Mouse (Mus musculus): ENCODE data around the gene Ccdc159. TPM values are rescaled to one million over a fixed set of nuclear protein-coding genes. Genes with fewer than 3 reads are reported as not detected.

The Ccdc159 gene
- total RNA-seq, 1 experiment: 1.9 TPM

- in situ Hi-C loops (cut with MboI; ENCODE audit: low sequenced_read_pairs in 2 of 2, unreplicated experiment in 2 of 2): no loop called here
- H3K36me3 ChIP-seq (ENCODE audit: control insufficient read depth, insufficient read depth, low read length, poor library complexity, severe bottlenecking): no peaks in the 10 kb centered on the region
- H3K4me3 ChIP-seq (ENCODE audit: insufficient read depth in 1 of 2, low read depth in 1 of 2, low read length in 2 of 2, poor library complexity in 1 of 2, severe bottlenecking in 1 of 2): no peak overlapping the region
Observed at GRCm38 (mm10) chr9:21968883-21969282, 41.6 kb downstream of the Ccdc159 start.

GRCm38 (mm10) chr9:21969304-21969703 lies 42.0 kb downstream of the Ccdc159 start:
- in situ Hi-C loops (cut with MboI; ENCODE audit: low sequenced_read_pairs in 2 of 2, unreplicated experiment in 2 of 2): no loop called here
- Histone ChIP-seq H3K4me3 (ENCODE audit: insufficient read depth in 1 of 2, low read depth in 1 of 2, low read length in 2 of 2, poor library complexity in 1 of 2, severe bottlenecking in 1 of 2) (no peak overlapping the region), H3K4me1 (ENCODE audit: control insufficient read depth in 2 of 2, insufficient read depth in 2 of 2, low read length in 2 of 2, poor library complexity in 1 of 2) (no peaks in the 10 kb centered on the region), H3K9me3 (ENCODE audit: control insufficient read depth, insufficient read depth, low read depth, low read length) (no peaks in the 10 kb centered on the region), H3K9ac (ENCODE audit: insufficient read depth, low read depth, low read length, poor library complexity, severe bottlenecking) (no peak overlapping the region), H3K27ac (ENCODE audit: insufficient read depth, low read depth, low read length, poor library complexity, severe bottlenecking) (no peak overlapping the region), H3K36me3 (ENCODE audit: control insufficient read depth, insufficient read depth, low read length, poor library complexity, severe bottlenecking) (no peaks in the 10 kb centered on the region)
- no peak for DNase-seq (ENCODE audit: low read depth, low spot score)
- TF ChIP-seq ZC3H11A (IDR thresholded peaks at IDR 0.05; ENCODE audit: borderline replicate concordance, low read depth, low read length) (no peak), ZNF384 (IDR thresholded peaks at IDR 0.05; ENCODE audit: low read depth, low read length) (no peak), HCFC1 (IDR thresholded peaks at IDR 0.05; ENCODE audit: borderline replicate concordance, insufficient read depth, low read length) (no peak), MAFK (IDR thresholded peaks at IDR 0.05; ENCODE audit: insufficient read depth, low read depth, low read length) (no peak), CHD2 (IDR thresholded peaks at IDR 0.05; ENCODE audit: low read depth, low read length) (no peak)

More at GRCm38 (mm10) chr9:21968883-21969282, 41.6 kb downstream of the Ccdc159 start:
- no peak for TF ChIP-seq MAFK (IDR thresholded peaks at IDR 0.05; ENCODE audit: insufficient read depth, low read depth, low read length)
- no peak for TF ChIP-seq ZNF384 (IDR thresholded peaks at IDR 0.05; ENCODE audit: low read depth, low read length)
- TF ChIP-seq HCFC1 (IDR thresholded peaks at IDR 0.05; ENCODE audit: borderline replicate concordance, insufficient read depth, low read length): no peak
- TF ChIP-seq CHD2 (IDR thresholded peaks at IDR 0.05; ENCODE audit: low read depth, low read length): no peak
- TF ChIP-seq ZC3H11A (IDR thresholded peaks at IDR 0.05; ENCODE audit: borderline replicate concordance, low read depth, low read length): no peak
- DNase-seq (ENCODE audit: low read depth, low spot score): no peak
- Histone ChIP-seq H3K9ac (ENCODE audit: insufficient read depth, low read depth, low read length, poor library complexity, severe bottlenecking) (no peak overlapping the region), H3K27ac (ENCODE audit: insufficient read depth, low read depth, low read length, poor library complexity, severe bottlenecking) (no peak overlapping the region), H3K9me3 (ENCODE audit: control insufficient read depth, insufficient read depth, low read depth, low read length) (no peaks in the 10 kb centered on the region), H3K4me1 (ENCODE audit: control insufficient read depth in 2 of 2, insufficient read depth in 2 of 2, low read length in 2 of 2, poor library complexity in 1 of 2) (no peaks in the 10 kb centered on the region)

- Histone ChIP-seq H3K9ac (ENCODE audit: insufficient read depth, low read depth, low read length, poor library complexity, severe bottlenecking) (no peak overlapping the region), H3K4me3 (ENCODE audit: insufficient read depth in 1 of 2, low read depth in 1 of 2, low read length in 2 of 2, poor library complexity in 1 of 2, severe bottlenecking in 1 of 2) (no peak overlapping the region), H3K27ac (ENCODE audit: insufficient read depth, low read depth, low read length, poor library complexity, severe bottlenecking) (no peak overlapping the region), H3K36me3 (ENCODE audit: control insufficient read depth, insufficient read depth, low read length, poor library complexity, severe bottlenecking) (no peaks in the 10 kb centered on the region), H3K4me1 (ENCODE audit: control insufficient read depth in 2 of 2, insufficient read depth in 2 of 2, low read length in 2 of 2, poor library complexity in 1 of 2) (peaks cover 0 to 12% of the 10 kb centered on the region in 2 experiments; a peak in 2 of 4 replicates), H3K9me3 (ENCODE audit: control insufficient read depth, insufficient read depth, low read depth, low read length) (no peaks in the 10 kb centered on the region)
- no peak for TF ChIP-seq ZNF384 (IDR thresholded peaks at IDR 0.05; ENCODE audit: low read depth, low read length)
- no peak for TF ChIP-seq MAFK (IDR thresholded peaks at IDR 0.05; ENCODE audit: insufficient read depth, low read depth, low read length)
- TF ChIP-seq HCFC1 (IDR thresholded peaks at IDR 0.05; ENCODE audit: borderline replicate concordance, insufficient read depth, low read length): no peak
- no peak for TF ChIP-seq ZC3H11A (IDR thresholded peaks at IDR 0.05; ENCODE audit: borderline replicate concordance, low read depth, low read length)
- TF ChIP-seq CHD2 (IDR thresholded peaks at IDR 0.05; ENCODE audit: low read depth, low read length): no peak
- in situ Hi-C loops (cut with MboI; ENCODE audit: low sequenced_read_pairs in 2 of 2, unreplicated experiment in 2 of 2): loop anchor here in 1 of 2 experiments (5.0 to 10.0 kb wide), 2 partner anchors 71 to 168 kb away; no protein-coding TSS in a partner anchor
- DNase-seq (ENCODE audit: low read depth, low spot score): no peak
Observed at GRCm38 (mm10) chr9:21976626-21977175, 49.4 kb downstream of the Ccdc159 start.

- Histone ChIP-seq H3K4me3 (ENCODE audit: insufficient read depth in 1 of 2, low read depth in 1 of 2, low read length in 2 of 2, poor library complexity in 1 of 2, severe bottlenecking in 1 of 2) (no peak overlapping the region), H3K9me3 (ENCODE audit: control insufficient read depth, insufficient read depth, low read depth, low read length) (no peaks in the 10 kb centered on the region), H3K4me1 (ENCODE audit: control insufficient read depth in 2 of 2, insufficient read depth in 2 of 2, low read length in 2 of 2, poor library complexity in 1 of 2) (peaks cover 0 to 12% of the 10 kb centered on the region in 2 experiments; a peak in 2 of 4 replicates), H3K36me3 (ENCODE audit: control insufficient read depth, insufficient read depth, low read length, poor library complexity, severe bottlenecking) (no peaks in the 10 kb centered on the region), H3K9ac (ENCODE audit: insufficient read depth, low read depth, low read length, poor library complexity, severe bottlenecking) (no peak overlapping the region), H3K27ac (ENCODE audit: insufficient read depth, low read depth, low read length, poor library complexity, severe bottlenecking) (no peak overlapping the region)
- no peak for DNase-seq (ENCODE audit: low read depth, low spot score)
- TF ChIP-seq CHD2 (IDR thresholded peaks at IDR 0.05; ENCODE audit: low read depth, low read length): no peak
- TF ChIP-seq ZC3H11A (IDR thresholded peaks at IDR 0.05; ENCODE audit: borderline replicate concordance, low read depth, low read length): no peak
- TF ChIP-seq MAFK (IDR thresholded peaks at IDR 0.05; ENCODE audit: insufficient read depth, low read depth, low read length): no peak
- no peak for TF ChIP-seq ZNF384 (IDR thresholded peaks at IDR 0.05; ENCODE audit: low read depth, low read length)
- no peak for TF ChIP-seq HCFC1 (IDR thresholded peaks at IDR 0.05; ENCODE audit: borderline replicate concordance, insufficient read depth, low read length)
- in situ Hi-C loops (cut with MboI; ENCODE audit: low sequenced_read_pairs in 2 of 2, unreplicated experiment in 2 of 2): loop anchor here in 1 of 2 experiments (5.0 to 10.0 kb wide), 2 partner anchors 70 to 167 kb away; no protein-coding TSS in a partner anchor
Observed at GRCm38 (mm10) chr9:21977331-21977730, 50.1 kb downstream of the Ccdc159 start.
